In genomic region chr5:117068181-117068580, GRCm38 (mm10) we compare ENCODE assay signal across 9 mouse cellular contexts. TPM values are rescaled to one million over a fixed set of nuclear protein-coding genes. Genes with fewer than 3 reads are reported as not detected.
DNase-seq lines count a peak whose midpoint lies in the region; ATAC-seq lines count a peak whose summit lies in the region.
"Had no signal": no experiment of that assay in that cellular context is flagged by ENCODE, and none has a peak within 500 bp of the region (broad histone marks: within the 10 kb centered on the region; RNA-seq: fewer than 3 reads in every experiment).

No protein-coding gene starts in this region.

- no peak overlapping the region for H3K27ac ChIP-seq in midbrain, embryonic 11.5 days (ENCODE audit: low read depth, low read length)
- H3K27ac ChIP-seq in midbrain, embryonic 15.5 days: no peak overlapping the region
- H3K27ac ChIP-seq: limb, embryonic 15.5 days had no signal

- peak; percentile 41 for DNase-seq in embryo, embryonic 10.5 days (ENCODE audit: low spot score)
- DNase-seq in embryo, embryonic 10 days (ENCODE audit: low spot score): no peak
- DNase-seq in midbrain, embryonic 11.5 days (ENCODE audit: low spot score, missing footprints): peak; percentile 82
- DNase-seq in embryo, embryonic 9.5 days (ENCODE audit: extremely low spot score): peak; percentile 23
- peak; percentile 7 to 15 for DNase-seq in thymus, postnatal 10 days (ENCODE audit: low spot score in 2 of 2)
- no peak for DNase-seq in urinary bladder, postnatal 36 days (ENCODE audit: low spot score in 2 of 2)
- no peak for DNase-seq in ovary, postnatal 14 days (ENCODE audit: low spot score)

- ATAC-seq in midbrain, embryonic 11.5 days (ENCODE audit: low FRiP score): no peak
- no peak for ATAC-seq in midbrain, embryonic 15.5 days (replicated peaks)

- H3K4me1 ChIP-seq in midbrain, embryonic 11.5 days (ENCODE audit: control insufficient read depth, insufficient read depth, low read length): no peaks in the 10 kb centered on the region
- H3K4me1 ChIP-seq in midbrain, embryonic 15.5 days: no peaks in the 10 kb centered on the region

- no peaks in the 10 kb centered on the region for H3K36me3 ChIP-seq in midbrain, embryonic 11.5 days (ENCODE audit: control insufficient read depth, insufficient read depth, low read length)
- H3K36me3 ChIP-seq in midbrain, embryonic 15.5 days (replicated peaks): no peaks in the 10 kb centered on the region
- H3K36me3 ChIP-seq: limb, embryonic 15.5 days had no signal

- no peak overlapping the region for H3K4me2 ChIP-seq in midbrain, embryonic 11.5 days
- no peak overlapping the region for H3K4me2 ChIP-seq in midbrain, embryonic 15.5 days
- H3K4me2 ChIP-seq: limb, embryonic 15.5 days had no signal

- no peak overlapping the region for H3K4me3 ChIP-seq in midbrain, embryonic 11.5 days (ENCODE audit: low read depth, low read length)
- H3K4me3 ChIP-seq in midbrain, embryonic 15.5 days: no peak overlapping the region
- H3K4me3 ChIP-seq: limb, embryonic 15.5 days had no signal

- 81% methylated on average over 13 of the region's 13 CpGs for WGBS in midbrain, embryonic 11.5 days
- 81% methylated on average over 13 of the region's 13 CpGs for WGBS in midbrain, embryonic 15.5 days

- no peak overlapping the region for H3K9ac ChIP-seq in midbrain, embryonic 11.5 days (ENCODE audit: low read length)
- H3K9ac ChIP-seq in midbrain, embryonic 15.5 days: no peak overlapping the region
- H3K9ac ChIP-seq: limb, embryonic 15.5 days had no signal

- no peaks in the 10 kb centered on the region for H3K27me3 ChIP-seq in midbrain, embryonic 11.5 days (ENCODE audit: control insufficient read depth, insufficient read depth, low read length)
- no peaks in the 10 kb centered on the region for H3K27me3 ChIP-seq in midbrain, embryonic 15.5 days (replicated peaks)
- H3K27me3 ChIP-seq: limb, embryonic 15.5 days had no signal

- no peaks in the 10 kb centered on the region for H3K9me3 ChIP-seq in midbrain, embryonic 11.5 days (ENCODE audit: control insufficient read depth, low read length)
- H3K9me3 ChIP-seq in midbrain, embryonic 15.5 days: no peaks in the 10 kb centered on the region
- H3K9me3 ChIP-seq: limb, embryonic 15.5 days had no signal

RNA-seq across cellular contexts. Expression of gene Suds3, which starts 47.7 kb away (rescaled TPM):
- polyA plus RNA-seq in midbrain, embryonic 11.5 days (2014; fragmentation: Nextera tagmentation; extraction: Ambion mirVana): 49.0 and 50.3 TPM in 2 replicates
- 87.3 and 87.4 TPM in 2 replicates for polyA plus RNA-seq in midbrain, embryonic 15.5 days (2015; fragmentation: Nextera tagmentation; extraction: Ambion mirVana)

RNA-seq across cellular contexts. Expression of gene Taok3, which starts 51.7 kb away (rescaled TPM):
- polyA plus RNA-seq in midbrain, embryonic 11.5 days (2014; fragmentation: Nextera tagmentation; extraction: Ambion mirVana): 19.3 and 19.7 TPM in 2 replicates
- 58.8 and 59.2 TPM in 2 replicates for polyA plus RNA-seq in midbrain, embryonic 15.5 days (2015; fragmentation: Nextera tagmentation; extraction: Ambion mirVana)

Comparison
In these comparisons a context has a peak if more than half of its experiments do, and no peak if none do; other contexts are left out.
1. DNase-seq: peak in embryo, embryonic 10.5 days (single experiment), midbrain, embryonic 11.5 days (single experiment), embryo, embryonic 9.5 days (single experiment) and thymus, postnatal 10 days (2 of 2); none in embryo, embryonic 10 days (single experiment), urinary bladder, postnatal 36 days (0 of 2) and ovary, postnatal 14 days (single experiment).